Comparison of ENCODE assay signal across 11 mouse cellular contexts in genomic region chr5:83778310-83778972, GRCm38 (mm10).
DNase-seq lines count a peak whose midpoint lies in the region; ATAC-seq and TF ChIP-seq lines count a peak whose summit lies in the region.
"Had no signal": no experiment of that assay in that cellular context is flagged by ENCODE, and none has a peak within 500 bp of the region (broad histone marks: within the 10 kb centered on the region; RNA-seq: fewer than 3 reads in every experiment).

No protein-coding gene starts in this region.

- TF ChIP-seq CTCF in lung, postnatal 0 days (IDR thresholded peaks at IDR 0.05): peak; percentile 48

- H3K9ac ChIP-seq in lung, postnatal 0 days (replicated peaks; ENCODE audit: low read depth): no peak overlapping the region

- no peaks in the 10 kb centered on the region for H3K36me3 ChIP-seq in lung, postnatal 0 days (ENCODE audit: insufficient read depth, low read length)

- H3K4me3 ChIP-seq in lung, postnatal 0 days (ENCODE audit: low read depth, low read length): no peak overlapping the region
- H3K4me3 ChIP-seq: erythroblast, embryonic 14.5 days had no signal

- no peaks in the 10 kb centered on the region for H3K27me3 ChIP-seq in lung, postnatal 0 days (replicated peaks; ENCODE audit: insufficient read depth, low read length)

- H3K4me1 ChIP-seq in lung, postnatal 0 days (ENCODE audit: insufficient read depth, low read depth, low read length): no peaks in the 10 kb centered on the region

- no peak overlapping the region for H3K4me2 ChIP-seq in lung, postnatal 0 days (replicated peaks; ENCODE audit: low read depth, low read length)

- no peaks in the 10 kb centered on the region for H3K9me3 ChIP-seq in lung, postnatal 0 days (ENCODE audit: low read length)

- ATAC-seq in frontal cortex, adult (ENCODE audit: low TSS enrichment): peak; percentile 64
- no peak for ATAC-seq in lung, postnatal 0 days
- ATAC-seq in megakaryocyte progenitor cell, adult 5-6 weeks (replicated peaks; ENCODE audit: poor library complexity): 0 out of 2 replicates have a peak, but pooled peaks have one; percentile 39

- DNase-seq in frontal cortex, postnatal 10 days (ENCODE audit: low spot score in 2 of 2): no peak
- DNase-seq in lung, postnatal 0 days (ENCODE audit: low spot score): peak; percentile 13
- no peak for DNase-seq in lung, adult 18-20 months
- peak; percentile 62 for DNase-seq in brain, adult 2 months (ENCODE audit: low read depth, low spot score)
- no peak for DNase-seq in adrenal gland, postnatal 14 days
- no peak for DNase-seq in kidney, postnatal 10 days
- DNase-seq: lung, adult 2 months; thymus, postnatal 4 days had no signal

- H3K27ac ChIP-seq in lung, postnatal 0 days (ENCODE audit: low read length): no peak overlapping the region

- TF ChIP-seq EP300 in lung, postnatal 0 days (IDR thresholded peaks at IDR 0.05): no peak

- WGBS in lung, postnatal 0 days: 23% methylated on average over 3 of the region's 3 CpGs

Comparison
In these comparisons a context has a peak if more than half of its experiments do, and no peak if none do; other contexts are left out.
1. DNase-seq: peak in lung, postnatal 0 days (single experiment) and brain, adult 2 months (single experiment); none in frontal cortex, postnatal 10 days (0 of 2), lung, adult 18-20 months (0 of 2), adrenal gland, postnatal 14 days (single experiment) and kidney, postnatal 10 days (single experiment).